Mouse (Mus musculus) cerebellum, adult (tissue): ENCODE measurements around the gene Trpm2.

Source experiments
- ATAC-seq: cut with Nextera tagmentation; 2 replicates; pipeline ENCODE4 v1.9.2; 2017; ENCODE audit warnings: mild to moderate bottlenecking, moderate library complexity, mixed read lengths; ENCODE audit not compliant: insufficient number of reproducible peaks, low FRiP score, low TSS enrichment

The Trpm2 gene

DNA sequence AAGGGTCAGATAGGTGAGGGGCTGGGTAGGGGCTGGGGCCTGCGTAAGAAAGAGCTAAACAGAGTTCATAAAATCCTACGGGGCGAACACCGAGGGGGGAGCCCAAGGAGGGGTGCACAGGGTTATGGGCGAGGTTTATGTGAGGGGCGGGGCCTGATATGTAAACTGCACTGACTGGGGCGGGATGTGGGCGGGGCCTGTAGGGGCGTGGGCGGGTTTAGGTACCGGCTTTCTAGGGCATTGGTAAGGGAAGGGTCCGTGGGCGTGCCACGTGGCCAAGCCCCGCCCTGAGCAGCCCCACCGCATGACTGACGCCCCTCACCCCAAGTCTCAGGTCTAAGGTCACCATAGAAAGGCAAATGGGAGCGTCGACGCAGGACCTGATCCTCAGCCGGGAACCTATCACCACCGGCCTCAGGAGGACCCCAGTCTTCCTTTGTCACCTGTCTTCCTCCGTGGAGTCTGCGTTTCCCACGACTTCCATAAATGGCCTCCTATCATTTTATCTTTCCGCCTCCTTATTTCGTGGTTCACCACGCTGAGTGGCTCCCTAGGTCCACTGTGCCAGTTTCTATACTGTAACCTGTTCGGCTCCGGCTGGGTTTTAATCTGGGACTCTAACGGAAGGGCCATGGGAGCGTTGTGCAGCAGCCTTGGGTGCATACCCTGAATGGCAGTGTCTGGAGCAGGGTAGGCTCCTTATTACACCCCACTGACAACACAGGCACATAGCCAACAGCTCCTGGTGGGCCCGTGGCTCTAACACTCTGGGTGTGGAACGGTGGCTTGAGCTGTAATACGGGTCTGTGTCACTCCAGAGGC, 67.3 kb downstream of the Trpm2 start:
- peak; percentile 31; the same call in 1 of the 2 replicates for ATAC-seq

DNA sequence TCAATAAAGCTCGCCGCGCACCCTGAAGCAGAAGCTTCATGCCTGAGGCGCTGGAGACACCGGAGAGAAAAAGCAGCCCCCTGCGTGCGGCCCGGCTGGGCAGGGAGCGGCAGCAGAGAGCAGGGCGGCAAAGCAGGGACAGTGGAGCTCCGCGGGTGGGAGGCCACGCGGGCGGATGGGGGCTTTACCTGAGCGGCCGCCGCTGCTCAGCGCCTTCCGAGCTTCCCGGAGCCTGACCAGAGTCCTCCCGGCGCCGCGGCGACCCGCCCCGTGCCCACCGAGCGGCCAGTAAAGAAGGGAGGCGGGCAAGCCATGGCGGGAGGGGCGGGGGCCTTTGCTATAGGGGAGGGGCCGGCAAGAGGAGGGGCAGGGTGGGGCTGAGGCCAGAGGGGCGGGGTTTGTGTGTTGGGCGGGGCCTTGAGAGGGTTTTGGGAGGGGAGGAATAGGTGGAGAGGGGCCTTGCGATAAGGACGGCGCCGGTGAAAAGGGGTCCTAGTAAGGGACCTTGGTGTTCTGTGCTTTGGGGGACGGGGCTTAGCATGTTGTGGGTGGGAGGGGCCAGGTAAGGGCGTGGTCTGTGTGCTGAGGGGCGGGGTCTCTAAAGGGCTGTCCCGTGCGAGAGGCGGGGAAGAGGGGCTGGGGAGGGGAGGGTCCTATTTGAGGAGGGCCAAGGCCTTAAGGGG, 68.0 kb downstream of the Trpm2 start, which contains the start of gene Lrrc3:
Gene Lrrc3, minus strand, starts transcription at position 326 of the 683 bp plus-strand sequence.
- ATAC-seq: peak; percentile 73

- no peak for ATAC-seq
Observed at GRCm38 (mm10) chr10:77901871-77902210, 68.5 kb downstream of the Trpm2 start.

DNA sequence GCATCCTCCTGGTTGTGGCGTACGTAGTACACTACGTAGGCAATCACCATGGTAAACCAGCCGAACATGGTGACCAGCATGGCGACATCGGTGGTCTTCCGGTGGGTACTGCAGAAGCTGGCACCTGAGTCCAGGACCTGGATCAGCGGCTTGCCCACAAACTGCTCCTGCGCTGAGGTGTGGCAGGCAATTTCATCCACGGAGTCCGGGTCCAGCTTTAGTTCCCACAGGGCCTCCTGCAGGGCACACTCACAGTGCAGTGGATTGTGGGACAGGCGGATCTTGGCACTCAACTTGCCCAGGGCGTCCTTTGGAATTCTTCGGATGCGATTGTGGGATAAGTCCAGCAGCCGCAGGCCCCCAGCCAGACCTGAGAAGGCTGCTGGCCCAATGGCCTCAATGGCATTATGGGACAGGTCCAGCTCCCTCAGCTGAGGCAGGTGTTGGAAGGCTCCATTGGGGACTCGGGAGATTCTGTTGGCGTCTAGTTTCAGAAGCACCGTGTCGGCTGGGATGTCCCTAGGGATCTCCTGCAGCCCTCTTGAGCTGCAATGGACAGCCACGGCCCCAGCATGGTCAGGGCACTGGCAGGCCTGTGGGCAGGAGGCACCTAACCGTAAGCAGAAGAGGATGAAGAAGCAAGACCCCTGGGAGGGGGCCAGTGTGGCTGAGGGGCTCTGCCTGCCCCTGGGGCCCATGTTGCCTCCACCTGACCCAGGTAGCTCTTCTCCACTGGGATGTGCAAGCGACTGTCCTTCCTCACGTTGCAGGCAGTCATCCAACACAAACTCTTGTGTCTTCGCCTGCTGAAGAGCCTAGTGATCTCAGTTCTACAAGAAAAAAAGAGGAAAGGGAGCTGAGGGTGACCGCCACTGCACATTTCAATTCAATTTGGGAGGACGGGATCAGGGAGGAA, 69.2 kb downstream of the Trpm2 start:
- no peak for ATAC-seq

GRCm38 (mm10) chr10:77900126-77900525, 70.2 kb downstream of the Trpm2 start:
- no peak for ATAC-seq

DNA sequence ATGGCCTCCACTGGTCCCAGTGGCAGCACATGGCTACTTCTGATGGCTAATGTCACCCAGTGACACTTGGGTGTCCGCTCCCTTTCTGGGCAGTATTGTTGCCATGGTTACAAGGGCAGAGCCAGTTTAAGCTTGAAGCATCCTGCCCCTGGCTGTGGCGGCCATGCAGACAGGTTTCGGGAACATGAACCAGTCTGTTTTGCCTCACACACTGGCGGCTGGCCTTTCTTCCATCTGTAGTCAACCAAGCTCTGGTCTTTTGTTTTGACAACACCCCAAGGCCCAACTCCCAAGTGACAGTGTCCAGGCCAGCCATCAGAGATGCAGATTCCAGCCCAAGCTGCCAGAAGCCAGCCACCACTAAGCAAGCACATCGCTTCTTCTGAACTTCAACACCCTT, 74.8 kb downstream of the Trpm2 start:
- no peak for ATAC-seq

DNA sequence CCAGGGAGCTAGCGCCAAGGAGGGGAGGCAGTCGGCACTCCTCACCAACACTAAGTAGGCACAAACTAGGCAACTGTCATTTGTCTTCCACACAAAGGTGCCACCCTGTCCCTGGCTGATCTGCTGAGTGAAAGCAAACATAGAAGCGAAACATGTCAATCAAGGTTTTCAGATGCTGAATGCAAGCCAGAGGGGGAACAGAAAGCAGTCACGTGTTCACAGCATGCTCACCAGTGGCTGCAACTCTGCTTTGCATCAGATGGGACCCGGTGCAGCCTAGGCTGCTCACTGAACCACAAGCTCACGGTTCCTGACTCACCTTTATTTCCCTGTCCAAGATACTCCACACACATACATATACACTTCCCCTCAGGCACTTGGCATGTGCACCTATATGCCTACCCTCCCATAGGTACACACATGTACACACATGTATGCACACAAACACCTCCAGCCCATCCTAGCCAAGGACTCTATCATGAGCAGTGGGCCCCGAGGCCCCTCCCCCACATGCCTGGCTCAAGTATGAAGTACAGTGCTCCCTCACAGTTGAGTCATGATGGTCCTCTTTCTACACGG, 79.3 kb downstream of the Trpm2 start:
- ATAC-seq: no peak

GRCm38 (mm10) chr10:77886007-77886747, 84.2 kb downstream of the Trpm2 start:
- no peak for ATAC-seq

DNA sequence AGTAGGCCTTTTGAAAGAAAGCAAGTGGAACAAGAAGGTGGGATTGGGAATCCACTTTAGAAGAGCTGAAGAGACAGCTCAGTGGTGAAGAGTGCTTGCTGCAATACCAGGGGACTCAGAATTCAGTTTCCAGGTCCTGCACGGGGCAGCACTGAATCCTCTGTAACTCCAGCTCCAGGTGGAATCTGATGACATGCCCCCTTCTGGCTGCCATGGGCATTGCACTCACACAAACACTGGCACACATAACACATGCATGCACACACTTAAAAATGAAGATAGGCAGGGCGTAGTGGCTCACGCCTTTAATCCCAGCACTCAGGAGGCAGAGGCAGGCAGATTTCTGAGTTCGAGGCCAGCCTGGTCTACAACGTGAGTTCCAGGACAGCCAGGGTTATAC, 87.8 kb downstream of the Trpm2 start:
- no peak for ATAC-seq

DNA sequence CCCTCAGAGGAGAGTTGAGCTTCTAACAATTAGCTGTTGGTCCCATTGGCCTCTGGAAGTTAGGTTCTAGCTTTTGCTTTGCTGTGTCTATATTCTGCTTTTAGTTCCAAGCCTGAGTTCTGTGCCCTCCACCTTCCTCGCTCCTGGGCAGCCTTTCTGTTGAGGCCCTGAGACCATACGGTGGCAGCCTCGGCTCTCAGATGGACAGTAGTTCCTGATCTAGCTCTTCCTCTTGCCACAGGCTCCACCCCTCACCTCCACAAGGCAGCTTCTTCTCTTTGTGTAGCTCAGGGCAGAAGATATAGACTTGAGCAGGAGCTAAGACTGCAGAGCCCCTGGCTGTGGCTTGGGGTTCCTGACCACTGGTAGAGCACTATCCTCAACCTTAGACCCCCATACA, 90.1 kb downstream of the Trpm2 start:
- no peak for ATAC-seq

DNA sequence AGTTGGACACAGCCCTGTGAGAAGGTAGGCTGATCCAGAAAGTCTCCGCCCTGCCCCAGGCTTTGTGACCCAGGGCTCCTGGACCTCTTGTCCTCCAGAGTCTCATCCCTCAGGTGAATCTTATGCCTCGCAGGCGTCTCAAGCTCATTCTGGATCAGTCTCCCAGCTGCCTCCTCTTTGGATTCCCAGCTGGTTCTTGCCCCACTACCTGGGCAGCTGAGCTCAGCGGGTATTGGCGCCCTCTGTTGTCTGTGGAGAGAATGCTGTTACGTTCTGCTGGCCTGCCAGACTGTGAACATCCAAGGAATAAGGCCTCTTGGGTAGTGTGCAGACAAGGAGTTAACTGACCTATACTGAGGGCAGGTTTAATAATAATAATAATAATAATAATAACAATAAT, 91.4 kb downstream of the Trpm2 start:
- ATAC-seq: no peak

DNA sequence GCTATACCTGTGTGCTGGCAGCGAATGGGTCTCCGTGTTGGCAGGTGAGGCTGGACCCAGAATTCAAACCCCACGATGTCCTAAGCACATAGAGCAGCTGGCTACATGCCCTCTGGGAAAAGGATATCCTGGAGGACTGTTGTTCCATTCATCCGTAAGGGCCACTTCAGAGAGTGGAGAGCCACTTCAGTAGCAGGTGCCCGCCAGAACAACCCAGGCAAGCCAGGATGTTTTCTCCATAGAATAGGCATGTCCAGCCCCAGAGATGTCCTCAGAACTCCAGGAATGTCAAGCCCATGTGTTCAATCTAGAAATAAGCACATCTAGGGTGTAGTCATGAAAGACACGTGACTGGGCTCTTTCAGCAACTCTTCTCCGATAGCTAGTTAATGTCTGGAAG, 100.7 kb downstream of the Trpm2 start:
- ATAC-seq: no peak

GRCm38 (mm10) chr10:77867546-77867945, 102.8 kb downstream of the Trpm2 start:
- no peak for ATAC-seq

DNA sequence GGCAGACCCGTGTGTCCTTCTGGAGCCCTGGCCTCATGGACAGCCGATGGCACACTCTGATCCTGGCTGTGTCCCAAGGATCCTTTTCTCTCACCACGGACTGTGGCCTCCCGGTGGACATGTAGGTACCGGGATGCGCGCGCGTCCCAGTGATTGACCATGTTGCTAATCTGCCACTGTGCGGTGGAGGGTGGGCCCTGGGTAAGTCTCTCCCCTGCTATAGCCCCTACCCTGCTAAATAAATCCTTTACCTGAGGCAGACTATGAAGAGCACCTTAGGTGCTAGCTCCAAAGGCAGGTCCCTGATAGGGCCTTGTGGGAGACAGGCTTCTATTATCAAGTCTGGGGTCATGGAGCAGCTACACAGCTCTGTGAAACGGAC, 105.6 kb downstream of the Trpm2 start:
- peak; percentile 45; the same call in 1 of the 2 replicates for ATAC-seq

GRCm38 (mm10) chr10:77864067-77864761, 106.1 kb downstream of the Trpm2 start:
- ATAC-seq: peak; percentile 64

DNA sequence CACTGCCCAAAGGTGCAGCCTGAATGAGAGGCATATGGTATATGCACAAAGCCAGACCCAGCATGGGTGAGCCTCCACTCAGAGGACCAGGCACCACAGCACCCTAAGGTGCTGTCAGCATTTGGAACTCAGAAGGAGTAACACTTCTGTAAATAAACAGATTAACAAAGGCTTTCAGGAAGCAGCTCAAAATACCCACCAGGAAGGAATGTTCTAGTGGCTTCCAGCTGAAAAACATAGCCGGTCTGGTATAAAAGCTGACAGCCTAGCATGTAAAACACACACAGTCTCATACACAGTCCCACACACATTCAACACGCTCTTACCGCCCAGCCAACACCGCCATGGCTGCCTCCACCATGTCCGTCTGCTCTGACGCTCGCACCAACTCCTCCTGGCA, 108.7 kb downstream of the Trpm2 start, which contains the start of gene Gm3285:
Gene Gm3285, plus strand, starts transcription at position 301 of the 400 bp plus-strand sequence.
- no peak for ATAC-seq
